Mouse (Mus musculus): ENCODE data around the gene Rab42.

DNA sequence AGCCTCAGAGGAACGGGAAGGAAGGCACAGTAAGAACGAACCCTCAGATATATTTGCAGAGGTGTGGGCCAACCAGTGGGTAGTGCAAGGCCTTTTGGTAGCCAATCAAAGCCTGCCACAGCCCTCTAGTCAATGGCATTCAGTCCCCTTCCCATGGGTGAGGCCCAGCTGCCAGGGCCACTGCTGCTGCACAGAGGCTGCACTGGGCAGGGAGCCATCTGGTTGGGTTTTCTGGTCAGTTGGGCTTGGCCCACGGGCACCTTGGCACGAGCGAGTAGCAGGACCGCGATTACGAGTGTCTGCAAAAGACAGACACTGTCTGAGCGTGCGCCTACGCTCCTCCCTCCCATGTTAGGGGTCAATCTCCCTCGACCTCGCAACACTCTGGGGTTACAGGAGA is 35.8 kb upstream of the Rab42 start:
- TF ChIP-seq CTCF (IDR thresholded peaks at IDR 0.05; ENCODE audit: insufficient read depth, low read length) (no peak), POLR2A (IDR thresholded peaks at IDR 0.05; ENCODE audit: borderline replicate concordance, extremely low read depth, low read depth, low read length) (no peak)
